Mouse (Mus musculus): ENCODE results near the gene Lrch4.
"Not testable (repeated sequence)": the region's sequence is repeated elsewhere in the genome, so short reads cannot be mapped to it uniquely, and the experiment has no call there.

The Lrch4 gene

DNA sequence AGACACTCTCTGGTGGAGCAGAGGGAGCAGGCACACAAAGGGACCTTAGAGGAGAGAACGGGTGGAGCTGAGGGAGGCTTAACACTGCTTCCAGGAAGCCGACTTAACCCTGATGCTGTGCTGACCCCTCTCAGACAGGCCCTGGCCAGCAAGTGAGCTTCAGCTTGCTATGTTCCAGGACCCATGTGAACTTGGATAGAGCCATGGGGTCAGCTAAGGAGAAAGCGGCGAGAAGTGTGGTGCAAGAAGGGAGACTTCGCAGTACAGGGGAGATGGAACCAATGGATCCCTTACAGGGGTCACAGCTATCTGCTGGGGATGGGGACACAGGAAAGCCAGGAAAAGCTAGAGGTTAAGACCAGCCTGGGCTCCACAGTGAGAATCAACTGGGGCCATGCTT, 15.8 kb upstream of the Lrch4 start:
- in situ Hi-C loops (cut with MseI, MboI) = no loop called here

DNA sequence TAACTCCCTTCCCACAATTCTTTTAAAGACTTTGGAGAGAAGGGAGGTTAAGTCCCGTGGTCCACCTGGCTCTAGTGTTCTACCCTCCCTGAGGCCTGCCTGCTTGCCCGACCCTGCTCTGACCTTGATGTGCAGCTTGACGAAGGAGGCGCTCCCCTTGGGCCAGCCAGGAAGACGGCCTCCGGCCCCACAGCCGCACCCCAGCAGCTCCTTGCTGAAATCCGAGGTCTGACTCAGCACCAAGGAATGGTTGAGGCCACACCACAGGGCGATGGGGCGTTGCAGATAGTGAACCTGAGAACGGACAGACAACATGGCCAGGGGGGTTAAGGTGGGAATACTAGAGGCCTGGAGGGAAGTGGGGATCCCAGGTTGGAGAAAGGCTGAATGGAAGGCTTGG, 15.4 kb upstream of the Lrch4 start, which contains the start of gene Pcolce:
Pcolce (minus strand) TSS at position 235 of the 400 bp plus-strand sequence.
- in situ Hi-C loops (cut with MseI, MboI) = no loop called here

DNA sequence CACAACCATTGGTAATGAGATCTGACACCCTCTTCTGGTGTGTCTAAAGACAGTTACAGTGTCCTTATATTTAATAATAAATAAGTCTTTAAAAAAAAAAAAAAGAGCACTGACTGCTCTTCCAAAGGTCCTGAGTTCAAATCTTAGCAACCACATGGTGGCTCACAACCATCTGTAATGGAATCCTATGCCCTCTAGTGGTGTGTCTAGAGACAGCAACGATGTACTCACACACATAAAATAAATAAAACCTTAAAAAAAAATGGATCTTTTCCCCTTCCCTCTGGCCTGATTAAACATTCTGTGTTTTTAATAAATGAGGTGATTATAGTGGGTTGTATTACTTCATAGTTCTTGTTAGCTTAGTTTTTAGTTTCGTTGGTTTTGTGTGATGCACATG, 14.0 kb upstream of the Lrch4 start:
- in situ Hi-C loops (cut with MseI, MboI) = not testable (repeated sequence)

DNA sequence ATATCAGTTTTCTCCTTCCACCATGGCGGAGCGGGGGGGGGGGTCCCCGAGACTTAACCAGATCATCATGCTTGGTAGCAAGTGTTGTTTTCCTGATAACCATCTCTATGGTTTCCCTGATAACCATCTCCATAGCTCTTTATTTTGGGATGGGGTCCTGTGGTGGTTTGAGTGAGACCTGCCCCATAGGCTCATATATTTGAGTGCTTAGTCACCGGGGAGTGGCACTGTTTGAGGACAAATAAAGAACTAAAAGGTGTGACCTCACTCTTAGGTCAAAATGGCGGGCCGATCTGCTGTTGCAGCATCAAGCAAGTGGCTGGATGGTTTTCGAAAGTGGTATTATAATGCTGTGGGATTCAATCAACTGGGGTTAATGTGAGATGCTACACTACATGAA, 13.6 kb upstream of the Lrch4 start:
- in situ Hi-C loops (cut with MseI, MboI) = no loop called here

DNA sequence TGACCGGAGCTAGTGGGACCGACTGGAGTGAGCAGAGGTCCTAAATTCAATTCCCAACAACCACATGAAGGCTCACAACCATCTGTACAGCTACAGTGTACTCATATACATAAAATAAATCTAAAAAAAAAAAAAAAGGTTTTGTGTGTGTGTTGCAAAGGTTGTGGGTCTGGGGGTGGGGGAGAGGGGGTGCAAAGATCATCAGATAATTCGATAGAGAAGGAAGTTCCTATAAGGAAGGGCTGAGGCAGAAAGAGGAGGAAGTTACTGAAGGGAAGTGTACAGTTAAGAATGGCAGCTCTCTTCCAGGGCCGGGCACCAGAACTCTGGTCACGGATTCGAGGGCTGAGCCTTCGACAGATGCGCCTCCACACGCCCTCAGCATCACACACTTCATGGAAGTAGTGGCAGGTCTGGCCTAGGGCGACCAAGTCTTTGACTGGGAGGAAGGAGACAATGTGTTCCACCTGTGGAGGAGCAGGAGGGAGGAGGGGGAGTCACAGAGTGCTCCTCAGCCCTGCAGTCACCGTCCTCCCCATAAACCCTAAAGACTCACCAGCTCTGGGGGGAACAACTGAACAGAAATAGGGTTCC, 4.9 kb upstream of the Lrch4 start:
- in situ Hi-C loops (cut with MseI, MboI) = no loop called here

DNA sequence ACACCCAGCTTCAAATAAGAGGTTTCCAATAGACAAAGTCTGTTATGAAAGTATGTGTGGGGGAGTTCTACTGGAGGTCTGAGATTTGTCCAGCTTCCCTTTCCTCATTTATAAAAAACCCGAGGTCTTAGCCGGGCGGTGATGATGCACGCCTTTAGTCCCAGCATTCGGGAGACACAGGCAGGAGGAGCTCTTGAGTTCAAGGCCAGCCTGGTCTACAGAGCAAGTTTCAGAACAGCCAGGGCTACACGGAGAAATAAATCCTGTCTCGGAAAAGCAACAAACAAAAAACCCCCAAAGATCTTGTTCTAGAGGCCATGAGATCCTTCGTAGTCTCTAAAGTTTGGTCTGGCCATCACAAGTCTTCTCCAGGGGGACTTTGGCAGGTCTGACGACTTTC, 930 bp upstream of the Lrch4 start:
- in situ Hi-C loops (cut with MseI, MboI) = no loop called here

DNA sequence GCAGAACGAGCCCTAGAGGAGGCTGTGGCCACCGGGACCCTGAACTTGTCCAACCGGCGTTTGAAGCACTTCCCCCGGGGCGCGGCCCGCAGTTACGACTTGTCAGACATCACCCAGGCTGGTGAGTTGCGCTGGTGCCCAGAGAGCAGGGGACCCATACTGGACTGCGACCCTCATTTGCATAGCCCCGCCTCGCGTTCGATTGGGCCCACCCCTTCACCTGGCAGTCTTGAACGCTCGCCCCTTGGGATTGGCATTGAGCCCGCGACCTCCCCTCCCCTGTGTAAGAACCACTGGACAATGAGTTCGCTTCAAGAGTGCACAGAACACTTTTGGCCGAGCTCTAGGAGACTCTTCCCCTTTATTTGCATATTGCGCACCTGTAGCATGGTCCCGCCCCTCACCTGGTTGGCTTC, 393 bp downstream of the Lrch4 start:
- in situ Hi-C loops (cut with MseI, MboI) = no loop called here

DNA sequence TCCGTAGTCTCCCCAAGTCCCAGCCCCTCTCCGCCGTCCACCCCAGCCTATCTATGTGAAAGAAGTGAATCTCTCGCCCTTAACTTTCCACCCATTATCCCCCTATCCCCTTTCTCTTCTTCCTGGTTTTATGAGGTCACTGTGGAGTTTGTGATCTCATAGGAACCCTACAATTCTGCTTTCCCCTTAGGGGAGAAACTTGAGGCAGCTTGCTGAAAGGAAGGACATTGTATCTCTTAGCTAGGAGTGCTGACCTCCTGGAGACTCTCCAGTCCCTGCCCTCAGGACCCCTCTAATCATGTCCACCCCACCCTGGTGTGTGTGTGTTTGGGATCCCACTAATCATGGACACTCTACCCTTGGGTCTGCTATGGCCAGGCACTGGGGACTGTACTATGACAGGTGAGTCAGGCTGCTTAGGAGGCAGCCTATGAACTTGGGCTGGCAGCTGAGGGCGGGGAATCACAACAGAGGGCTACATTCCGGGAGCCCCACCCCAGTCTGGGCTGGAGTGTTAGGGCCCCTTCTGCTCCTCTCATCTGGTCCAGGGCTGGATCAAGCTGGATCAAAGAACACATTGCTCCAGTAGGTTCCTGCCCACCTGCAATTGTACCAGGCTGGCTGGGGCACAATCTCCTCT, 1.1 kb downstream of the Lrch4 start:
- in situ Hi-C loops (cut with MseI, MboI) = no loop called here

DNA sequence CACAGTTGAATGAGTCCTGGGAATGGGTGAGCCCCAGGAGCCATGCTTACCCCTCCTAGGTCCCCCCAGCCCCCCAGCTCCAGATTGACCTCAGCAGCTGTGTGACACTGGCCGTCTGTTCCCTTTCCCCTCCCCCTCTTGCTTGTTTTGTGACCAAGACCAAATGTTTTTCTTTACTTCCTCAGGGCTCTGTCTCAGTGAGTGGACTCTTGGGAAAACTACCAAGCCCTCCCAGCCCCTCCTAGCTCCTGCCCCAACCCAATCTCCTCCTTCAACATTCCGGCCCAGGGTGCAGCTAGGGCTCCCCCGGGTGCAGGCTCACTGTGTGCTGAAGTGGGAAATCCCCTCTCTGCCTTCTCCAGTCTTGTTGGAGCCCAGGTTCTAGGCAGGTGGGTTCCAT, 1.7 kb downstream of the Lrch4 start:
- in situ Hi-C loops (cut with MseI, MboI) = no loop called here

DNA sequence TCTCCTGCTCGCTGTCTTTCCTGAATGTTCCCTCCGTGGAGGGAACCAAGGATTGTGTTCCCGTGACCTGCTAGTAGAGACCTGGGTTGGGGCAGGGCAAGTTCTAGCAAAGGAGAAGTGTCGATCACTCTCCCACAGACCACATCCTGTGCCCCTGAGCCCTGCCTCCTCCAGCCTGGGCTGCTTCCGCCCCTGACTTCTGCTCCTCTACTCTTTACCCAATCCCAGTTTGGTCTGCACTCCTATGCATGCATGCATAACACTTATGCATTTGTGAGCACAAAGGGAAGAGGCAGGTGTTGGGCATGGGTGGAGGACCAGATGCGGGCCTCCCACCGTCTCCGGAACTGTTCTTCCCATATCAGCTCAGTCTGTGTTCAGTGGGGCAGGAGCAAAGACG, 2.2 kb downstream of the Lrch4 start:
- in situ Hi-C loops (cut with MseI, MboI) = no loop called here

DNA sequence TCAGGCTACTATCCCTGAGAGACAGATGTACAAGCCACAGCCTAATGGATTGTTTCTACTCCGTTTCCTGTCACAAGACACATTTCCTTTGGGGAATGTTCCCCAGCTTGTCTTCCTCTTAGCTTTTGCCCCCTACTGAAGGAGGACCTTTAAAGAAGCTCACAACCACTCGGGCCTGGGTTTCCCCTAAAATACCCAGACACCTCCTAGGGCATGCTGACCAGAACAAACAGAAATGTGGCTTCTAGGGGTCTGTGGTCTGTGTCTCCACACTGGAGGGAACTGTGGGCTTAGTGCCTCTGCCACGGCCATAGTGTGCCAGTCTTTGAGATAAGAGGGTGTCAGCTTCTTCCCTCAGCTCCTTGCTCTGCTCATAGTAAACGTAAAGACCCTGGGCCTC, 2.7 kb downstream of the Lrch4 start:
- in situ Hi-C loops (cut with MseI, MboI) = no loop called here

DNA sequence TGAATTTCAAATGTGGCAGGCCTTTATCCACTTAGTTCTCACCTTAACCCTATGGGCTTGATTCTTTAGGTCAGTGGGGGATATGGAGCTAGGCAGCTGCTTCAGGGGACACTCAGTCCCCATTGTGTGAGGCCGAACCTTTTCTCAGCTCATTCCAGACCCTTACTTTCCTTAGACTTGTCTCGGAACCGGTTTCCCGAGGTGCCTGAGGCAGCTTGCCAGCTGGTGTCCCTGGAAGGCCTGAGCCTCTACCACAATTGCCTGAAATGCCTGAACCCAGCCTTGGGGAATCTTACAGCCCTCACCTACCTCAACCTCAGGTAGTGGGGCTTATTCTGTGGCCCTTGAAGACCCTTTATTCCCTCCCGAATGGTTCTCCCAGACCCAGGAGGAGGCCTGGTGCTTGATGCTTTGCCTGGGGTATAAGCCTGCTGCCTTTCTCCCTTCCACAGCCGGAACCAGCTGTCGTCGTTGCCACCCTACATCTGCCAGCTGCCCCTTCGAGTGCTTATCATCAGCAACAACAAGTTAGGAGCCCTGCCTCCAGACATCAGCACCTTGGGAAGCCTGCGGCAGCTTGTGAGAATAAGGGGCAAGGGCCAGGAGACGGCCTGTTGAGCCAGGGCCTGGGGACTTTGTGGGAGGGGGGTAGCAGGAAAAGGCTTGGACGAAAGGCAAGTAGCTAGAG, 4.6 kb downstream of the Lrch4 start:
- in situ Hi-C loops (cut with MseI, MboI) = no loop called here

DNA sequence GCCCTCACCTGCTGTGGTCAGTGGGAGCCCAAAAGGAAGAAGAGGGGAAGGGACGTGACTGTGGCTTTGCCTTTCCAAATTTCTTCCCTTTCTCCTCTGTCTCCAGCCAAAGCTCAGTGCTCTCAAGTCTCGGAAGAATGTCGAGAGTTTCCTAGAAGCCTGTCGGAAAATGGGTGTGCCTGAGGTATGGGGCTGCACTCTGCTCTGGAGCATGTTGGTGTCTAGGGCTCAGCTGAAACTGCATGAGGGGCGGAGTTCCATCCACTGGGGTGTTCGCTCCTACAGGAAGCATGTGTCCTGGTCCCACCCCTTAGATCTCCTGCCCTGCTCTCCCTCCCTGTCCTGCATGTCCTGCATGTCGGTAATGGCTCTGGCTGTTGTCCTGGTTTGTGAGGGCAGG, 10.6 kb downstream of the Lrch4 start:
- in situ Hi-C loops (cut with MseI, MboI) = no loop called here

DNA sequence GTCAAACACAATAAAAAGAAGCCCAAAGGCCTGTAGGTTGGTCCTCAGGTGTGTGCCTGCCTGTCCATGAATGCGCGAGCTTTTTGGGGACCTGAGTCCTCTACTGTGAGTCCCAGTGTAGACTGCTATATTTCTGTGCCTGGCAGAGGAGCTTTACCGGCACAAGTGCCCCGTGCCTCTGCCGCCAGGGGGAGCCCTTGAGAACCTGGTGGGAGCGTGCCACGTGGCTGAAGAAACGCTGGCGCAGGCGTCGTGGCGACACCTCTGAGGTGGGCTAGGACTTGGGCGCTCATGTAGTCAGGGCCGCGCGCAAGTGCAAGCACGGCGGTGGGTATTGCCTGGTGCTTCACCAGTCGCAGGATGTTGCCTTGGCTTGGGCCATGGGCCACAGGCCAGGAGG, 12.1 kb downstream of the Lrch4 start, which contains the start of gene Sap25:
Sap25 (plus strand) TSS at position 281 of the 400 bp plus-strand sequence.
- in situ Hi-C loops (cut with MseI, MboI) = no loop called here

DNA sequence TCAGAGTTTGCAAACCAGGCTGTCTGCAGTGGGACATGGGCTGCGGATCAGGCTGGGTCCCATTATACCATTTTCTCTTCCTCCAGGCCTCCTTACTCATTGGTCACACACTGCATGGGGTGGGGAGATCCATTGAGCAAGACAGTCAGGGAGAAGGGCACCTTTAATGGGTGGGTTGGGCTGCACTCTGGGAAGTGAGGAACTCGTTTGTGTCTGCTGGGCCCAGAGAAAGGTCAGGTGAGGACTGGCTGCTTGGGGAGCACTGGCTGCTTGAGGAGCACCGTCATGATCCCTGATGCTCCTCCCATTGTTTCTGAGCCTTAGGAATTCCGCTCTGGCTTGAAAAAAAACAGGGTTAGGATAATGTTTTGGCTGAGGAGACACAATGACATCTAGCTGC, 14.0 kb downstream of the Lrch4 start:
- in situ Hi-C loops (cut with MseI, MboI) = no loop called here

DNA sequence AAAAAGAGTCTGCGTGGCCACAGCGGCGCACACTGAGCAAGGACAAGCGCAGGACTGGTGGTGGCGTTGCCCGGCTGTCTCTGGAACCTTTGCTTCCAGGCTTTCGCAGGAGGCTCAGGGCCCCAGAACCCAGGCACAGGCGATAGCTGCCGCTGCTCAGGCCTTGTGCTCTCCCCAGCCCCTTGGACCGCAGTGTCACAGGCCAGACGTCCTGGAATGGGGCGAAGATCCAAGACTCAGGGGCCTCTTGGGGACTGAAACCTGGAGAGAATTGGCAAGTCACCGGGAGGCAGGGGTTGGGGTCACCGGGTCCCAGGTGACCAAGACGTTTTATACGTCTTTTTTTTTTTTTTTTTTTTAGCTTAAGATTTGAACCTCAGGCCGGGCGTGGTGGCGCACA, 15.6 kb downstream of the Lrch4 start:
- in situ Hi-C loops (cut with MseI, MboI) = no loop called here

DNA sequence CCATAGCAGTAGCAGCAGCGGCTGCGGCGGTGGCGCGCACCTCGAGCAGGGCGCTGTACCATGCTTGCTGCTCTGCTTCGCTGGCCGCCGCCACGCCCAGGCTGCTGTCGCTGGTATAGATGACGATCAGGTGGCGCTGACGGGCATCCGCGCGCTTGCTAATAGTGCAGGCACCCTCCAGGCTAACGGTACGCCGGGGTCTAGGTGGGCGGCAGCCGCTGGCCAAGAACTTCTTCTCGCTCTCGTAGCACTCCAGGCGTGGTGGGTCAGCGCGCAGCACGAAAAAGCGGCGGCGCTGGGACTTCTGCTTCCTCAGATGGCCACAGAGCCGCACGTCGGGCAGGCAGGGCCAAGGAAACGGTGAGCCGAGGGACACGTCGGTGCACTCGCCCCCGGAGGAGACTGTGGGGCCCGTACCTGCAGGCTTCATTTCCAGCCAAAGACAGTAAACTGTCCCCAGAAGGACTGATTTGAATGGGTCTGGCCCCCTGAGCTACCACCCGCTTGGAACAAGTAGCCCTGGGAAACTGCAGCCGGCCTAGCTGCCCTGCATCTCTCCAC, 16.2 kb downstream of the Lrch4 start:
- in situ Hi-C loops (cut with MseI, MboI) = no loop called here

DNA sequence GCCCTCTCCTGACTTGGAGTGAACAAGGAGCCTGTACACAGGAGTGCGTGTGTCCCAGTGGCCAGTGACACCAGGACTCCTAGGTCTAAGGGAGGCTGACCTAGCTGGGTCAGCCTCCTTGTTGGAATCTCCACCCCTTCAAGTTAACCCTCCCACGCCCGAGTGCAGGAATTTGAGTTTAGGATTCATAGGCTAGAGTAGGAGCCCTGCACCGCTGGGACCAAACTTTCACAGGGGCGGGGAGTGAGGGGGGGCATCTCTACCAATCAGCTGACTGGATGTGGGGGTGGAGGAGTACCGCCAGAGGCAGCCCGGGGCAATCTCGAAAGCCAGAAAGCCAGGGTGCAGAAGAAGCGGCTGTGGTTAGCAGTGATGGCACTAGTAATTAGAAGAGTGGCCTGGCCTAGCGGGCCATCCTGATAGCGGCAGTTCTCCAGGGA, 16.8 kb downstream of the Lrch4 start, which contains the start of gene Irs3:
Irs3 (minus strand) TSS at position 63 of the 440 bp plus-strand sequence.
- in situ Hi-C loops (cut with MseI, MboI) = no loop called here

DNA sequence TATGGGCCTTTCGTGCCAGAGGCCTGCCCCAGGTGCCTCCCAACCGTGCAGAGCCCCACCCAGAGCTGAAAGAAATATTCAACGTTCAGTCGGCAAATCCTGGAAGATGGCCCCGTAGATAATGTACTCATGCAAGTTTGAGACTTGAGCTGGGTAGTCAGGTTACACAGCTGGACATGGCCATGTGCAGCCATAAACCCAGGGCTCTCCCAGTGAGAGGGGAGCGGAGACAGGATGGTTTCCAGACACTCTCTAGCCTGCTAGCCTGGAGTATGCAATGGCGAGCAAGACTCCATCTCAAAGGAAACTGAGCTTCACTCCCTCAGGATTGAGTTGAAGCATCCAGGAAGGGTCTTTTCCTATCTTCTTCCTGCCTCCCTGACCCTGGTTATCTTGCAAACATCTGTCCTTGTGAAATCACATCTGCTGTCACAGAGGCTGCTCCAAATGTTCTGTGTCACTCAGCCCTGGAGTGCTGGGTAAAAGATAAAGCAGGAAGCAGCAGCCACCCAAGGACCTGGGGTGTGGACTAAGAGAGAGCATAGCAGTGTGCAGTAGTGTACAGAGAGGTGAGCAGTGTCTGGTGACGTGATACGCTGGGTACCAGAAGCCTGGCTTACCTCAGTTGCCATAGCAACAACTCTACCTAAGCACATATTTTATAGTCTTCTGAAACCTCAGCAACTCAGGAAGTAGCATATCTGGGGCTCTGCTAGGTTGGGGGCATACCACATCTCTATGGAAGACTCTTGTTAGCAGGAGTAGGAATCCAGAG, 19.1 kb downstream of the Lrch4 start:
- in situ Hi-C loops (cut with MseI, MboI) = no loop called here

DNA sequence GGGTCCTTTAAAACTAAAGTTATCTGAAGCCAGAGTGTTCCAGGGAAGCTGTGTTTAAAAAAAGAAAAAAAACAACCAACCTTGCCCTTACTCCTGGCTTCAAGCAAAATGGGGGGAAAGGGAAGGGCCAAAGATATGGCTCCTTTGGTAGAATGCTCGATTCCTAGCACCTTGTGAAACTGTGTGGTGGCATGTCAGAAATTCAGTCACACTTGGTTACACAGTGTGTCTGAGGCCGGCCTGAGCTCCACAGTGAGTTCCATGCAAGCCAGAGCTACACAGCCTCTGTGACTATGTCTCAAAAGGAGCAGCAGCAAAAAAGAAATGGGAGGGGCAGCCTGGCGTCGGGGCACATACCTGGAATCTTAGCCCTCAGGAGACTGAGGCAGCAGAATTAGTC, 20.3 kb downstream of the Lrch4 start:
- in situ Hi-C loops (cut with MseI, MboI) = no loop called here

DNA sequence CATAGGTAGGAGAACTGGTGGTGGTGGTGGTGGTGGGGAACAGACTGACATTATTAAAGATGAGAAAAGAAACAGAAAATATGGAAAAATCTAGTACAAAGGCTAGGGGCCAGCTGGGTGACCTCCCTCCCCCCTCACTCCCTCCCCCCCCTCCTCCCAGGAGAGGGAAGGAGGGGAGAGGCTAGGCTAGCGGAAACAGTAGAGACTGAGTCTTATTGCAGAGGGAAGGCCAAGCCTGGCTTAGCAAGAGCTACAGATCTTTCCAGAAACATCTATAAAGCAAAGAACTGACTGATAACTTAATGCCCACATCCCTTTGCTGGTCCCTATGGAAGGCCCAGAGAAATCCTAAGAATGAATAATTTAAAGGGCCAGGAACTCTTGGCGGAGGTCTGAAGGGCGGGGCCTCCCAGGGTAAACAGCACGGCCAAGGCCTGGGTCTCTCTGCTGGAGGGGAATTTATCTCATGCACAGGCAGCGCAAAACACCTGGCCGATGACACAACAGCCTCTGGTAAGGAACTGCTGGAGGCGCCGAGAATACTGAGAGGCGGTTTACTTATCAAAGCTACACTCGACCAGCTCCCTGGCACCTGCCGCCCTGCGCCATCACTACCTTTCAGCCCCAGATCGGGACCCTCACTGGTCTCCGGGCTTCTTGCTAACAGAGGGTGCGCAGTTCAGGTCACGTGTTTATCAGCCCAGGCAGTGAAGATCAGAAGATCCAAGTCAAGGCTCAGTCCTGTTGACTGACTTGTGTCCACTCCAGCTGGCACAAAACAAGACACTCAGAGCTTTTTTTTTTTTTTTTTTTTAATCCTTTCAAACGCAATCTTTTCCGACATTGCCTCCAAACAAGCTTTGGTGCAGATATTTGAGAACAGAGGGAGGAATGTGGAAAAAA, 21.0 kb downstream of the Lrch4 start:
- in situ Hi-C loops (cut with MseI, MboI) = no loop called here
